Mouse (Mus musculus): ENCODE results near the gene Gje1.

DNA sequence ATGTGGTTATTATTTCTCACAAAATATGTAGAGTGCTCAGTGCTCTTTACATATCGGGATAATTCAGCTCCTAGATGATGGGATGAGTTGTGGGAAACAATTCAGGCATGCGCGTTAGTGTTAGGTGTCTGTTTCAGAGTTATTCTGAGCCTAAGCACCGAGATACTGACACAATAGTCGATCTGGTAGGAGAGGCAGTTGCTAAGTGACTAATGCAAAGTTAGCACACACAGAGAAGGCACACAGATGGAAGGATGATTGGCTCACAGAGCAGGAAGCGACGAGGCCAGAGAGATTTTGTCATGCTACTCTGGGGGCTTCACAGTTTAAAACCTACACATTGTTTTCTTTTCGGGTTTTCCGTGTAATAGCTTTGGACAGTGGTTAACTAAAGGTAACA lies 7.7 kb upstream of the Gje1 start:
- TF ChIP-seq CTCF (IDR thresholded peaks at IDR 0.05; ENCODE audit: borderline replicate concordance, extremely low read depth, insufficient read depth, insufficient read length) (no peak), POLR2A (IDR thresholded peaks at IDR 0.05; ENCODE audit: borderline replicate concordance, extremely low read depth, insufficient read depth, insufficient read length, poor library complexity, severe bottlenecking) (no peak)
